Mouse (Mus musculus): ENCODE measurements around the gene Denr. TPM values are rescaled to one million over a fixed set of nuclear protein-coding genes. Genes with fewer than 3 reads are reported as not detected.

Gene Denr
- polyA plus RNA-seq, 2 experiments, result 64.5 to 121 TPM

DNA sequence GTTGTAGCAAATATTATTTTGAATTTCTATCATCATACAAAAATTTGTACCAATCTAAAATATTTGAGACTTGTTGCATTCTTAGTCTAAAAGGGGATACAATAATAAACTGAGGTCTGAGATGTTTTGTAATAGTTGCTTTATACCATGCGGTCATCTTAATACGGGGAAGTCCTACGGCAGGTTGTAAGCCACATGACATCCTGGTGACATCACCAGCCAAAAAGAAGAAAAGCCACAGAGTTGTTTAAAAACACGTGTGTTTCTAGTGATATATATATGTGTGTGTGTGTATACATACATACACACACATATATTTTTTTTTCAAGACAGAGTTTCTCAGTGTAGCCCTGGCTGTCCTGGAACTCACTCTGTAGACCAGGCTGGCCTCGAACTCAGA lies 13.5 kb upstream of the Denr start:
- H3K4me3 ChIP-seq (replicated peaks; ENCODE audit: low read length), result no peak overlapping the region
- H3K27ac ChIP-seq (replicated peaks; ENCODE audit: low read depth, low read length), result no peak overlapping the region
- DNase-seq (ENCODE audit: low spot score) (no peak), ATAC-seq (ENCODE audit: low FRiP score, low read depth) (no peak)
- no peak overlapping the region for H3K4me2 ChIP-seq (replicated peaks; ENCODE audit: low read depth, low read length, severe bottlenecking)
- no peaks in the 10 kb centered on the region for H3K4me1 ChIP-seq (ENCODE audit: control insufficient read depth, insufficient read depth, low read length)
- WGBS, result 88% methylated on average over 5 of the region's 5 CpGs
- no peaks in the 10 kb centered on the region for H3K9me3 ChIP-seq (ENCODE audit: control insufficient read depth, low read length)
- no peaks in the 10 kb centered on the region for H3K27me3 ChIP-seq (ENCODE audit: control insufficient read depth, insufficient read depth, low read length)
- H3K36me3 ChIP-seq (ENCODE audit: control insufficient read depth, insufficient read depth, low read length), result no peaks in the 10 kb centered on the region
- H3K9ac ChIP-seq (ENCODE audit: low read depth, low read length, severe bottlenecking), result no peak overlapping the region
- TF ChIP-seq POLR2A (IDR thresholded peaks at IDR 0.05; ENCODE audit: borderline replicate concordance, extremely low read depth, insufficient read depth, insufficient read length), result no peak

- Histone ChIP-seq H3K36me3 (ENCODE audit: control insufficient read depth, insufficient read depth, low read length) (no peaks in the 10 kb centered on the region), H3K9ac (ENCODE audit: low read depth, low read length, severe bottlenecking) (no peak overlapping the region), H3K4me1 (ENCODE audit: control insufficient read depth, insufficient read depth, low read length) (no peaks in the 10 kb centered on the region), H3K9me3 (ENCODE audit: control insufficient read depth, low read length) (no peaks in the 10 kb centered on the region), H3K27me3 (ENCODE audit: control insufficient read depth, insufficient read depth, low read length) (no peaks in the 10 kb centered on the region), H3K4me2 (replicated peaks; ENCODE audit: low read depth, low read length, severe bottlenecking) (no peak overlapping the region), H3K4me3 (replicated peaks; ENCODE audit: low read length) (no peak overlapping the region), H3K27ac (replicated peaks; ENCODE audit: low read depth, low read length) (no peak overlapping the region)
- ATAC-seq (ENCODE audit: low FRiP score, low read depth) (no peak), DNase-seq (ENCODE audit: low spot score) (peak; percentile 30)
- no peak for TF ChIP-seq POLR2A (IDR thresholded peaks at IDR 0.05; ENCODE audit: borderline replicate concordance, extremely low read depth, insufficient read depth, insufficient read length)
- WGBS, result 71% methylated on average over 11 of the region's 11 CpGs
These were observed 10.6 kb upstream of the Denr start for GRCm38 (mm10) chr5:123896395-123896794.

GRCm38 (mm10) chr5:123897352-123897751 lies 9.6 kb upstream of the Denr start:
- Histone ChIP-seq H3K27me3 (ENCODE audit: control insufficient read depth, insufficient read depth, low read length) (no peaks in the 10 kb centered on the region), H3K27ac (replicated peaks; ENCODE audit: low read depth, low read length) (no peak overlapping the region), H3K4me1 (ENCODE audit: control insufficient read depth, insufficient read depth, low read length) (no peaks in the 10 kb centered on the region), H3K9me3 (ENCODE audit: control insufficient read depth, low read length) (no peaks in the 10 kb centered on the region), H3K4me2 (replicated peaks; ENCODE audit: low read depth, low read length, severe bottlenecking) (no peak overlapping the region), H3K4me3 (replicated peaks; ENCODE audit: low read length) (no peak overlapping the region), H3K36me3 (ENCODE audit: control insufficient read depth, insufficient read depth, low read length) (no peaks in the 10 kb centered on the region), H3K9ac (ENCODE audit: low read depth, low read length, severe bottlenecking) (no peak overlapping the region)
- ATAC-seq (ENCODE audit: low FRiP score, low read depth) (no peak), DNase-seq (ENCODE audit: low spot score) (no peak)
- TF ChIP-seq POLR2A (IDR thresholded peaks at IDR 0.05; ENCODE audit: borderline replicate concordance, extremely low read depth, insufficient read depth, insufficient read length), result no peak
- WGBS, result 78% methylated on average over 13 of the region's 13 CpGs

GRCm38 (mm10) chr5:123904059-123904672 lies 2.8 kb upstream of the Denr start:
- H3K27me3 ChIP-seq (ENCODE audit: control insufficient read depth, insufficient read depth, low read length), result no peaks in the 10 kb centered on the region
- H3K4me2 ChIP-seq (replicated peaks; ENCODE audit: low read depth, low read length, severe bottlenecking), result no peak overlapping the region
- H3K27ac ChIP-seq (replicated peaks; ENCODE audit: low read depth, low read length), result no peak overlapping the region
- WGBS, result 65% methylated on average over 11 of the region's 11 CpGs
- H3K9ac ChIP-seq (ENCODE audit: low read depth, low read length, severe bottlenecking), result no peak overlapping the region
- no peak overlapping the region for H3K4me3 ChIP-seq (replicated peaks; ENCODE audit: low read length)
- no peak for ATAC-seq (ENCODE audit: low FRiP score, low read depth)
- H3K4me1 ChIP-seq (ENCODE audit: control insufficient read depth, insufficient read depth, low read length), result peaks cover 3% of the 10 kb centered on the region; the same call in 1 of the 2 replicates
- DNase-seq (ENCODE audit: low spot score), result no peak
- no peak for TF ChIP-seq POLR2A (IDR thresholded peaks at IDR 0.05; ENCODE audit: borderline replicate concordance, extremely low read depth, insufficient read depth, insufficient read length)
- peaks cover 9% of the 10 kb centered on the region for H3K36me3 ChIP-seq (ENCODE audit: control insufficient read depth, insufficient read depth, low read length)
- H3K9me3 ChIP-seq (ENCODE audit: control insufficient read depth, low read length), result no peaks in the 10 kb centered on the region

- peak overlapping the region; percentile 1; the same call in 1 of the 2 replicates for H3K4me2 ChIP-seq (replicated peaks; ENCODE audit: low read depth, low read length, severe bottlenecking)
- ATAC-seq (ENCODE audit: low FRiP score, low read depth) (no peak), DNase-seq (ENCODE audit: low spot score) (no peak)
- H3K27me3 ChIP-seq (ENCODE audit: control insufficient read depth, insufficient read depth, low read length), result no peaks in the 10 kb centered on the region
- TF ChIP-seq POLR2A (IDR thresholded peaks at IDR 0.05; ENCODE audit: borderline replicate concordance, extremely low read depth, insufficient read depth, insufficient read length), result no peak
- H3K27ac ChIP-seq (replicated peaks; ENCODE audit: low read depth, low read length), result no peak overlapping the region
- WGBS, result 69% methylated on average over 17 of the region's 17 CpGs
- peaks cover 27% of the 10 kb centered on the region for H3K36me3 ChIP-seq (ENCODE audit: control insufficient read depth, insufficient read depth, low read length)
- H3K4me3 ChIP-seq (replicated peaks; ENCODE audit: low read length), result peak overlapping the region; percentile 98
- H3K4me1 ChIP-seq (ENCODE audit: control insufficient read depth, insufficient read depth, low read length), result peaks cover 3% of the 10 kb centered on the region; the same call in 1 of the 2 replicates
- 0 out of 2 replicates have a peak overlapping the region, but pooled peaks have one; percentile 12 for H3K9ac ChIP-seq (ENCODE audit: low read depth, low read length, severe bottlenecking)
- H3K9me3 ChIP-seq (ENCODE audit: control insufficient read depth, low read length), result no peaks in the 10 kb centered on the region
These were observed 614 bp upstream of the Denr start for GRCm38 (mm10) chr5:123906146-123906975.

All from limb, embryonic 14.5 days (tissue).